Mouse (Mus musculus): Measurements from ENCODE around the gene Inhbc. TPM values are rescaled to one million over a fixed set of nuclear protein-coding genes. Genes with fewer than 3 reads are reported as not detected.

Gene Inhbc
- total RNA-seq, 2 experiments from 2014 or later = not detected

Other genes with a start within 250 kb of the Inhbc start
- 10 to 100 TPM; 11.3 to 13.9 TPM for gene Os9, start 249.3 kb downstream of the Inhbc start, total RNA-seq (2021)
- gene B4galnt1, start 205.2 kb downstream of the Inhbc start, total RNA-seq (2021) = under 1 TPM; 0.78 to 1.00 TPM
- 1 to 10 TPM; 3.3 to 6.5 TPM for gene Slc26a10, start 189.8 kb downstream of the Inhbc start, total RNA-seq (2021)
- 1 to 10 TPM; 8.7 to 9.3 TPM for gene Arhgef25, start 180.3 kb downstream of the Inhbc start, total RNA-seq (2021)
- gene Dtx3, start 174.7 kb downstream of the Inhbc start, total RNA-seq (2021) = 10 to 100 TPM; 18.9 to 19.6 TPM
- gene Pip4k2c, start 158.8 kb downstream of the Inhbc start, total RNA-seq (2021) = 1 to 10 TPM; 4.7 to 6.9 TPM
- under 1 TPM; 0.18 to 0.62 TPM for gene Kif5a, start 107.1 kb downstream of the Inhbc start, total RNA-seq (2021)
- gene Dctn2, start 104.1 kb downstream of the Inhbc start, total RNA-seq (2021) = 10 to 100 TPM; 88.3 to 90.8 TPM
- 10 to 100 TPM; 12.7 to 14.3 TPM for gene Mbd6, start 81.4 kb downstream of the Inhbc start, total RNA-seq (2021)
- gene Mars, start 58.6 kb downstream of the Inhbc start, total RNA-seq (2021) = 10 to 100 TPM; 48.3 to 53.5 TPM
- gene Arhgap9, start 48.5 kb downstream of the Inhbc start, total RNA-seq (2021) = 1 to 10 TPM; 1.4 to 1.7 TPM
- 1 to 10 TPM in 1 of 2 experiments, under 1 TPM in 1; 0.74 to 1.5 TPM for gene Gli1, start 28.5 kb downstream of the Inhbc start, total RNA-seq (2021)
- gene Inhbe, start 16.0 kb downstream of the Inhbc start, total RNA-seq (2021) = not detected
- gene R3hdm2, start 9.9 kb upstream of the Inhbc start, total RNA-seq (2021) = 100 to 1,000 TPM in 1 of 2 experiments, 10 to 100 TPM in 1; 97.8 to 120 TPM
- 100 to 1,000 TPM; 308 to 367 TPM for gene Stac3, start 131.3 kb upstream of the Inhbc start, total RNA-seq (2021)
- gene Ndufa4l2, start 144.5 kb upstream of the Inhbc start, total RNA-seq (2021) = 10 to 100 TPM; 11.4 to 15.1 TPM
- 10 to 100 TPM; 24.9 to 26.6 TPM for gene Shmt2, start 152.0 kb upstream of the Inhbc start, total RNA-seq (2021)
- under 1 TPM; 0.26 to 0.32 TPM for gene Nxph4, start 164.1 kb upstream of the Inhbc start, total RNA-seq (2021)